Mouse (Mus musculus) kidney, adult 2 months (tissue): ENCODE measurements around the gene Chrdl2.

ENCODE experiments used
- CTCF ChIP-seq: fragments of 200-500 bp; conservative IDR thresholded peaks from 2 replicates; pipeline ENCODE4 v1.5.1; 2011; ENCODE audit warnings: low read depth, mild to moderate bottlenecking, control low read depth, low read length, moderate library complexity, mixed read lengths; ENCODE audit not compliant: insufficient read depth, insufficient read length
- POLR2A ChIP-seq: fragments of 200-500 bp; IDR thresholded peaks from one replicate; pipeline ENCODE4 v1.6.1; 2011; ENCODE audit warnings: low read depth, low read length, control low read depth

DNA sequence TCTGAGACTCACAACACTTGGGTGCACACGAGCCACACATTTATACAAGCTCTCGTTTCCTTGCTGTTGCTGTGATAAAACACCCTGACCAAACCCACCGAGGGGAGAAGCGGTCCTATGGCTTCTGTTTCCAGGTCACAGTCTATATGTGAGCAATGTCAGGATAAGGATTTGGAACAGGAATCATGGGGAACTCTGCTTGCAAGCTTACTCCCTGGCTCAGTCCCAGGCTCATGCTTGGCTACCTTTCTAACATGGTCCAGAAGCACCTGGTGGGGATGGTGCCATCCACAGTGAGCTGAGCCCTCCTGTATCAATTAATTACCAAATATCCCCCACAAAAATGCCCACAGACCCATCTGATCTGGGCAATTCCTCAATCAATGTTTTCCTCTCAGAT, 36.8 kb upstream of the Chrdl2 start:
- TF ChIP-seq CTCF (no peak), POLR2A (no peak)
